Mouse (Mus musculus) cortical plate, adult 2 months (tissue): ENCODE measurements around the gene 9130213A22Rik. TPM values are rescaled to one million over a fixed set of nuclear protein-coding genes. Genes with fewer than 3 reads are reported as not detected.

Source experiments
- H3K27ac ChIP-seq: fragments of 200-500 bp; 2 replicates; pipeline ENCODE4 v1.5.1; 2012; ENCODE audit warnings: low read length, control low read depth, inconsistent platforms; ENCODE audit not compliant: insufficient read depth
- H3K4me1 ChIP-seq: fragments of 200-500 bp; 2 replicates; pipeline ENCODE4 v1.6.1; 2011; ENCODE audit warnings: low read length; ENCODE audit not compliant: control insufficient read depth, insufficient read depth
- H3K4me3 ChIP-seq: fragments of 200-500 bp; 2 replicates; pipeline ENCODE4 v1.5.1; 2011; ENCODE audit warnings: mild to moderate bottlenecking, low read length, control low read depth; ENCODE audit not compliant: insufficient read depth
- CTCF ChIP-seq: fragments of 200-500 bp; IDR thresholded peaks from 2 replicates; pipeline ENCODE4 v1.5.1; 2011; ENCODE audit warnings: mild to moderate bottlenecking, control low read depth, low read length; ENCODE audit not compliant: insufficient read depth; ENCODE audit errors: extremely low read depth
- POLR2A ChIP-seq: fragments of 200-500 bp; IDR thresholded peaks from 2 replicates; pipeline ENCODE4 v1.6.1; 2011; ENCODE audit warnings: mild to moderate bottlenecking, low read length, control low read depth; ENCODE audit not compliant: insufficient read depth; ENCODE audit errors: extremely low read depth
- polyA plus RNA-seq: library from polyadenylated mRNA; depleted of rRNA; stranded (reverse); fragments of >200 nt; gene quantifications from 2 replicates; pipeline ENCODE4 v1.2.3, GENCODE M21; 2012

The 9130213A22Rik gene
- polyA plus RNA-seq, 1 experiment, result 2.1 TPM

- no peak overlapping the region for H3K4me3 ChIP-seq
- H3K4me1 ChIP-seq, result 0 out of 2 replicates have a peak, but pooled peaks cover 2% of the 10 kb centered on the region
- H3K27ac ChIP-seq, result no peak overlapping the region
- TF ChIP-seq CTCF, result no peak
- no peak for TF ChIP-seq POLR2A
Observed at GRCm38 (mm10) chr11:69078805-69079438, 43.5 kb downstream of the 9130213A22Rik start.

- TF ChIP-seq POLR2A (no peak), CTCF (no peak)
- Histone ChIP-seq H3K27ac (no peak overlapping the region), H3K4me1 (peaks cover 2% of the 10 kb centered on the region; the same call in 1 of the 2 replicates), H3K4me3 (no peak overlapping the region)
Observed at GRCm38 (mm10) chr11:69078041-69078440, 44.3 kb downstream of the 9130213A22Rik start.

GRCm38 (mm10) chr11:69077316-69077715 lies 45.1 kb downstream of the 9130213A22Rik start:
- Histone ChIP-seq H3K4me3 (no peak overlapping the region), H3K4me1 (peaks cover 2% of the 10 kb centered on the region), H3K27ac (no peak overlapping the region)
- TF ChIP-seq CTCF (no peak), POLR2A (no peak)

- TF ChIP-seq CTCF, result no peak
- no peak for TF ChIP-seq POLR2A
- Histone ChIP-seq H3K4me3 (no peak overlapping the region), H3K27ac (no peak overlapping the region)
Observed at GRCm38 (mm10) chr11:69076572-69076971, 45.8 kb downstream of the 9130213A22Rik start.

GRCm38 (mm10) chr11:69075764-69076479 lies 46.5 kb downstream of the 9130213A22Rik start:
- no peak for TF ChIP-seq CTCF
- TF ChIP-seq POLR2A, result no peak
- H3K4me1 ChIP-seq, result peaks cover 4% of the 10 kb centered on the region
- H3K27ac ChIP-seq, result no peak overlapping the region
- H3K4me3 ChIP-seq, result no peak overlapping the region

More at GRCm38 (mm10) chr11:69076572-69076971, 45.8 kb downstream of the 9130213A22Rik start:
- peaks cover 4% of the 10 kb centered on the region for H3K4me1 ChIP-seq

GRCm38 (mm10) chr11:69074776-69075069 lies 47.7 kb downstream of the 9130213A22Rik start:
- H3K4me1 ChIP-seq, result peaks cover 4% of the 10 kb centered on the region
- no peak overlapping the region for H3K27ac ChIP-seq
- TF ChIP-seq CTCF, result no peak
- TF ChIP-seq POLR2A, result no peak
- H3K4me3 ChIP-seq, result no peak overlapping the region

GRCm38 (mm10) chr11:69073951-69074775 lies 48.2 kb downstream of the 9130213A22Rik start:
- Histone ChIP-seq H3K27ac (peak overlapping the region; percentile 58; the same call in 1 of the 2 replicates), H3K4me3 (no peak overlapping the region), H3K4me1 (peaks cover 4% of the 10 kb centered on the region)
- TF ChIP-seq POLR2A (no peak), CTCF (no peak)

GRCm38 (mm10) chr11:69073065-69073888 lies 49.1 kb downstream of the 9130213A22Rik start:
- peak overlapping the region; percentile 99 for H3K27ac ChIP-seq
- H3K4me1 ChIP-seq, result peaks cover 4% of the 10 kb centered on the region
- peak overlapping the region; percentile 18 for H3K4me3 ChIP-seq
- no peak for TF ChIP-seq CTCF
- TF ChIP-seq POLR2A, result peak; percentile 84; the same call in 1 of the 2 replicates
